Mouse (Mus musculus) midbrain, embryonic 14.5 days (tissue): ENCODE measurements around the gene Jund. TPM values are rescaled to one million over a fixed set of nuclear protein-coding genes. Genes with fewer than 3 reads are reported as not detected.

Source experiments
- ATAC-seq: fragments of 200-750 bp; cut with Nextera tagmentation; 2 replicates; pipeline ENCODE4 v1.8.0; 2017; ENCODE audit warnings: moderate number of reproducible peaks, moderate library complexity; ENCODE audit not compliant: low FRiP score, low TSS enrichment
- DNase-seq: peaks from one replicate; pipeline ENCODE4 v3.0.0-alpha.2; 2015
- H3K27ac ChIP-seq: fragments of 300-500 bp; sonication (generic); replicated peaks from 2 replicates; pipeline ENCODE4 v1.5.1; 2014; ENCODE audit warnings: mild to moderate bottlenecking, low read depth, low read length, moderate library complexity
- H3K27me3 ChIP-seq: fragments of 300-500 bp; sonication (generic); 2 replicates; pipeline ENCODE4 v1.6.1; 2014; ENCODE audit warnings: low read length, control low read depth, mixed read lengths; ENCODE audit not compliant: control insufficient read depth, insufficient read depth
- H3K36me3 ChIP-seq: fragments of 300-500 bp; sonication (generic); 2 replicates; pipeline ENCODE4 v1.6.1; 2014; ENCODE audit warnings: low read length, control low read depth; ENCODE audit not compliant: control insufficient read depth, insufficient read depth
- H3K4me1 ChIP-seq: fragments of 300-500 bp; sonication (generic); 2 replicates; pipeline ENCODE4 v1.6.1; 2014; ENCODE audit warnings: mild to moderate bottlenecking, antibody characterized with exemption, low read length, control low read depth; ENCODE audit not compliant: control insufficient read depth, insufficient read depth
- H3K4me2 ChIP-seq: fragments of 300-500 bp; sonication (generic); 2 replicates; pipeline ENCODE4 v1.6.1; 2014; ENCODE audit warnings: mild to moderate bottlenecking, low read length, moderate library complexity
- H3K4me3 ChIP-seq: fragments of 300-500 bp; sonication (generic); replicated peaks from 2 replicates; pipeline ENCODE4 v1.5.1; 2014; ENCODE audit warnings: low read depth, low read length
- H3K9ac ChIP-seq: fragments of 300-500 bp; sonication (generic); replicated peaks from 2 replicates; pipeline ENCODE4 v1.6.1; 2014; ENCODE audit warnings: mild to moderate bottlenecking, low read length, moderate library complexity
- H3K9me3 ChIP-seq: fragments of 300-500 bp; sonication (generic); 2 replicates; pipeline ENCODE4 v1.6.1; 2016; ENCODE audit warnings: low read length, control low read depth, mixed read lengths; ENCODE audit not compliant: control insufficient read depth
- WGBS: fragments of 180-500 bp; shearing (Covaris S2); extraction: QIAGEN DNeasy Blood & Tissue Kit; methylation state at CpG from one replicate; pipeline ENCODE4 v1.1.7; 2014; 5-methylcytosine and 5-hydroxymethylcytosine counted together
- polyA plus RNA-seq: library from polyadenylated mRNA; unstranded; fragments of >200 nt; fragmentation: Nextera tagmentation; extraction: Ambion mirVana; gene quantifications from 2 replicates; pipeline ENCODE4 v1.2.1, GENCODE M21; 2014

The Jund gene
- polyA plus RNA-seq, 1 experiment from 2014 or later, result 119 TPM

- Histone ChIP-seq H3K9me3 (no peaks in the 10 kb centered on the region), H3K27me3 (no peaks in the 10 kb centered on the region), H3K4me2 (peak overlapping the region; percentile 88), H3K4me3 (peak overlapping the region; percentile 72), H3K36me3 (peaks cover 10% of the 10 kb centered on the region; the same call in 1 of the 2 replicates), H3K9ac (peak overlapping the region; percentile 10; the same call in 1 of the 2 replicates), H3K4me1 (peaks cover 24% of the 10 kb centered on the region), H3K27ac (peak overlapping the region; percentile 75)
- 67% methylated on average over 2 of the region's 2 CpGs for WGBS
- DNase-seq (no peak), ATAC-seq (no peak)
Observed at GRCm38 (mm10) chr8:70657739-70658138, 41.0 kb upstream of the Jund start.

GRCm38 (mm10) chr8:70658897-70659603, 39.7 kb upstream of the Jund start:
- H3K9me3 ChIP-seq, result no peaks in the 10 kb centered on the region
- H3K27ac ChIP-seq, result peak overlapping the region; percentile 71
- H3K4me2 ChIP-seq, result peak overlapping the region; percentile 88
- peak overlapping the region; percentile 79 for H3K9ac ChIP-seq
- WGBS, result 1% methylated on average over 31 of the region's 31 CpGs
- peaks cover 24% of the 10 kb centered on the region for H3K4me1 ChIP-seq
- peaks cover 10% of the 10 kb centered on the region; the same call in 1 of the 2 replicates for H3K36me3 ChIP-seq
- H3K27me3 ChIP-seq, result no peaks in the 10 kb centered on the region
- no peak for DNase-seq
- H3K4me3 ChIP-seq, result peak overlapping the region; percentile 72
- ATAC-seq, result peak; percentile 31

- peak overlapping the region; percentile 71 for H3K27ac ChIP-seq
- under 1% methylated on average over 44 of the region's 44 CpGs for WGBS
- ATAC-seq (peak; percentile 92), DNase-seq (peak; percentile 92)
- H3K4me3 ChIP-seq, result peak overlapping the region; percentile 72
- peaks cover 24% of the 10 kb centered on the region for H3K4me1 ChIP-seq
- peak overlapping the region; percentile 88 for H3K4me2 ChIP-seq
- no peaks in the 10 kb centered on the region for H3K27me3 ChIP-seq
- peak overlapping the region; percentile 79 for H3K9ac ChIP-seq
- no peaks in the 10 kb centered on the region for H3K9me3 ChIP-seq
- H3K36me3 ChIP-seq, result 0 out of 2 replicates have a peak, but pooled peaks cover 7% of the 10 kb centered on the region
Observed at GRCm38 (mm10) chr8:70659604-70660272, 39.0 kb upstream of the Jund start.

GRCm38 (mm10) chr8:70660273-70660725, 38.5 kb upstream of the Jund start, which contains the start of gene Pgpep1:
Pgpep1 (minus strand) TSS chr8:70660388.
- no peaks in the 10 kb centered on the region for H3K27me3 ChIP-seq
- peak within 1 kb of the TSS; percentile 72 for H3K4me3 ChIP-seq
- ATAC-seq, result peak; percentile 35
- H3K9me3 ChIP-seq, result no peaks in the 10 kb centered on the region
- peaks cover 24% of the 10 kb centered on the region for H3K4me1 ChIP-seq
- peak within 1 kb of the TSS; percentile 79 for H3K9ac ChIP-seq
- peak within 1 kb of the TSS; percentile 71 for H3K27ac ChIP-seq
- DNase-seq, result peak; percentile 57
- 0 out of 2 replicates have a peak, but pooled peaks cover 5% of the 10 kb centered on the region for H3K36me3 ChIP-seq
- H3K4me2 ChIP-seq, result peak within 1 kb of the TSS; percentile 88
- 5% methylated on average over 14 of the region's 14 CpGs for WGBS

- Histone ChIP-seq H3K4me2 (no peak overlapping the region), H3K4me3 (no peak overlapping the region), H3K27ac (peak overlapping the region; percentile 6; the same call in 1 of the 2 replicates), H3K9ac (no peak overlapping the region), H3K27me3 (no peaks in the 10 kb centered on the region), H3K36me3 (no peaks in the 10 kb centered on the region), H3K4me1 (peaks cover 10% of the 10 kb centered on the region), H3K9me3 (no peaks in the 10 kb centered on the region)
- WGBS, result 38% methylated on average over 4 of the region's 4 CpGs
- no peak for ATAC-seq
- DNase-seq, result peak; percentile 52
Observed at GRCm38 (mm10) chr8:70663691-70664090, 35.1 kb upstream of the Jund start.

- Histone ChIP-seq H3K4me3 (no peak overlapping the region), H3K9me3 (no peaks in the 10 kb centered on the region), H3K4me1 (0 out of 2 replicates have a peak, but pooled peaks cover 5% of the 10 kb centered on the region), H3K27me3 (no peaks in the 10 kb centered on the region), H3K4me2 (no peak overlapping the region), H3K9ac (no peak overlapping the region), H3K36me3 (no peaks in the 10 kb centered on the region), H3K27ac (no peak overlapping the region)
- DNase-seq, result no peak
- no peak for ATAC-seq
- WGBS, result 80% methylated on average over 3 of the region's 3 CpGs
Observed at GRCm38 (mm10) chr8:70664631-70665030, 34.1 kb upstream of the Jund start.

GRCm38 (mm10) chr8:70665599-70665998, 33.1 kb upstream of the Jund start:
- no peak overlapping the region for H3K27ac ChIP-seq
- no peak overlapping the region for H3K4me2 ChIP-seq
- ATAC-seq (no peak), DNase-seq (no peak)
- no peaks in the 10 kb centered on the region for H3K27me3 ChIP-seq
- no peak overlapping the region for H3K9ac ChIP-seq
- no peak overlapping the region for H3K4me3 ChIP-seq
- H3K4me1 ChIP-seq, result 0 out of 2 replicates have a peak, but pooled peaks cover under 1% of the 10 kb centered on the region
- H3K36me3 ChIP-seq, result no peaks in the 10 kb centered on the region
- H3K9me3 ChIP-seq, result no peaks in the 10 kb centered on the region
- WGBS, result 79% methylated on average over 2 of the region's 2 CpGs

- no peaks in the 10 kb centered on the region for H3K27me3 ChIP-seq
- DNase-seq, result no peak
- H3K9me3 ChIP-seq, result no peaks in the 10 kb centered on the region
- H3K9ac ChIP-seq, result no peak overlapping the region
- WGBS, result 65% methylated on average over 5 of the region's 5 CpGs
- H3K27ac ChIP-seq, result no peak overlapping the region
- no peaks in the 10 kb centered on the region for H3K4me1 ChIP-seq
- no peaks in the 10 kb centered on the region for H3K36me3 ChIP-seq
- H3K4me2 ChIP-seq, result no peak overlapping the region
- ATAC-seq, result no peak
- H3K4me3 ChIP-seq, result no peak overlapping the region
Observed at GRCm38 (mm10) chr8:70667071-70667470, 31.7 kb upstream of the Jund start.
